Mouse (Mus musculus): ENCODE results near the gene Xcr1.

Gene Xcr1

GRCm38 (mm10) chr9:123815444-123815843 is 46.4 kb downstream of the Xcr1 start:
- no peak for DNase-seq (ENCODE audit: low read depth, low spot score)

DNA sequence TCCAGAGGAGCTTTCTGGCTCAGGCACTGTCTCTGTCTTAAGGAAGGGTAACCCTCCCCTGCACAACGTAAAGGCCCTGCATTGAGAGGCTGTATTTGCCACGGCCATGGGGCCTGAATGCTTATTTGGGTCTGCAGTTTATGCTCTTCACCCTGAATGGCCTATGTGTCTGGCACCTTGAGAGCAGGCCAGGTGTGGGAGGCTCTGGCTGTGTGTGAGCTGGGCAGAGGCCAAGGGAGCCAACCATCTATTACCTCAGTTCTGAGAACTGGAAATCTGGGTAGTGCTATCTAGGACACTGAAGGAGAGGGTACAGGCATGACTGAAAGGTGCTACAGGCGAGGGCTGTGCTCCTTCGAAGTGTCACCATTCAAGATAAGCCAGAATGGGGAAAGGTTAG is 47.0 kb downstream of the Xcr1 start:
- no peak for DNase-seq (ENCODE audit: low read depth, low spot score)

- DNase-seq (ENCODE audit: low read depth, low spot score), result no peak
Observed at GRCm38 (mm10) chr9:123814326-123814725, 47.5 kb downstream of the Xcr1 start.

- DNase-seq (ENCODE audit: low read depth, low spot score), result no peak
Observed at GRCm38 (mm10) chr9:123811831-123812230, 50.0 kb downstream of the Xcr1 start.

GRCm38 (mm10) chr9:123808583-123808982 is 53.2 kb downstream of the Xcr1 start:
- no peak for DNase-seq (ENCODE audit: low read depth, low spot score)

GRCm38 (mm10) chr9:123806267-123806666 is 55.6 kb downstream of the Xcr1 start, which contains the start of gene Cxcr6:
Gene Cxcr6 (plus strand): TSS chr9:123806475.
- DNase-seq (ENCODE audit: low read depth, low spot score), result no peak

DNA sequence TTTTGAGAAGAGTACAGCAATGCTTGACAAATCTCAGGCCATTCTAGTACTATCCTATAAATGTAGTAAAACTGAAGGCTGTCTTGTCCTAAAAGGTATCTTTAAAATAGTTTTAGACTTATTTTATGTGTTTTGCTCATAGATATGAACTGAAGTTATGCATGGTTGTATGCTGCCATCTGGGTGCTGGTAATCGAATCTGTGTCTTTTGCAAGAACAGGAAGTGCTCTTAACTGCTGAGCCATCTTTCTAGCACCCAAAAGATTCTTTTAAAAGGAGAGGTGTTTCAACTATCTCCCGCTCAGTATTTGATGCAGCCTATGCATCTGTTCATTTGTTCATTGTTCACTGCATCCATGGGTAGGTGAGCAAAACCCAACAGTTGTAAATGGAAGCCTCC is 56.6 kb downstream of the Xcr1 start:
- DNase-seq (ENCODE audit: low read depth, low spot score), result no peak

- DNase-seq (ENCODE audit: low read depth, low spot score), result no peak
Observed at GRCm38 (mm10) chr9:123802896-123803295, 58.9 kb downstream of the Xcr1 start.

DNA sequence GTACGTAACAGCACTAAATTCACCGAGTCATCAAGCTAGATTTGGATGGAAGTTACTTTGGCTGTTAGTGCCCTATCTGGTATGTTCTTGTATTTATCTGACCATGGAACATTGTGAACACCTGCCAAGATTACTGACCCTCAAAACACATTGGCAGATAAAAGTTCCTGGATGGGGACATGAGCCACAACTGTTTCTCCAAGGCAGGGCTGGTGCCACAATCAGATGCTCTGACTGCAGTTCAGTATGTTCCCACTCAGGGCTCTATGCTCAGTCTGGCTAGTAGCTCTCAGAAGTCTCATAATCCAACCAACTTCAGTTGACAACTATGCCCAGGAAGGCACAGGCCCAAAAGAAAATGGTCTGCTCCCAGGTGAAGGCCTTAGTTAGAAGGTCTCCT is 59.4 kb downstream of the Xcr1 start:
- no peak for DNase-seq (ENCODE audit: low read depth, low spot score)

Measured in mesoderm, embryonic 11.5 days (tissue).